Comparison of ENCODE assay signal across 11 mouse cellular contexts in the genomic region with DNA sequence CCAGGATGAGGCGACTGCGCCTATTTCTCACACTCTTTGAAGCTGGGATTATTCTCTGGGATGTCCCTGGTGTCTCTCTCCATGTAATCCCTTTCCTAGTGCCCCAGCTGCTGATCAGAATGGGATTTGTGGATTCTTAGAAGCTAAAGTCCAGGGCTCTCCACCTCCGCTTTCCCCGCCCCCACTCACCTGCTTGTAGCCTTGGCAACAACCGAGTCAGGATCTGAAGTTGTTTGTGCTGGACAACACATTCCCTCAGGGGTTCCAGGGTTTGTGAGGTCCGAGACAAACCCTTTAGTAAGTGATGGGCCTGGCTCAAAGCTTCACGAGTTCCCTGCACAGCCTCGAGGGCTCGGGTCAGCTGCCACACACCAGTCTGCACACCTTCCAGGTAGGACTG. TPM values are rescaled to one million over a fixed set of nuclear protein-coding genes. Genes with fewer than 3 reads are reported as not detected.
DNase-seq lines count a peak whose midpoint lies in the region; ATAC-seq and TF ChIP-seq lines count a peak whose summit lies in the region.
"Had no signal": no experiment of that assay in that cellular context is flagged by ENCODE, and none has a peak within 500 bp of the region (broad histone marks: within the 10 kb centered on the region; RNA-seq: fewer than 3 reads in every experiment).

No protein-coding gene starts in this region.

- peak overlapping the region; percentile 1 for H3K27ac ChIP-seq in cerebellum, adult 2 months (ENCODE audit: insufficient read depth, low read length)
- H3K27ac ChIP-seq in kidney, embryonic 14.5 days (ENCODE audit: low read depth, low read length), result no peak overlapping the region
- no peak overlapping the region for H3K27ac ChIP-seq in stomach, embryonic 15.5 days
- H3K27ac ChIP-seq in stomach, postnatal 0 days (replicated peaks), result no peak overlapping the region
- H3K27ac ChIP-seq: forebrain, embryonic 12.5 days had no signal

- no peak for DNase-seq in cerebellum, adult 2 months
- DNase-seq in cerebellum, adult 9-11 months, result no peak
- DNase-seq in kidney, adult 18-20 months, result no peak
- no peak for DNase-seq in stomach, postnatal 0 days (ENCODE audit: low spot score)
- DNase-seq in adrenal gland, adult 18-20 months (ENCODE audit: low spot score in 2 of 2), result no peak
- no peak for DNase-seq in thymus, adult 18-20 months

- H3K9ac ChIP-seq in kidney, embryonic 14.5 days (ENCODE audit: low read depth, low read length), result no peak overlapping the region
- H3K9ac ChIP-seq in stomach, embryonic 15.5 days, result no peak overlapping the region
- no peak overlapping the region for H3K9ac ChIP-seq in stomach, postnatal 0 days (ENCODE audit: low read length)
- H3K9ac ChIP-seq: forebrain, embryonic 12.5 days had no signal

- no peak overlapping the region for H3K4me3 ChIP-seq in cerebellum, adult 2 months (replicated peaks; ENCODE audit: insufficient read depth, low read depth, low read length)
- 0 out of 2 replicates have a peak overlapping the region, but pooled peaks have one; percentile 16 for H3K4me3 ChIP-seq in kidney, embryonic 14.5 days (ENCODE audit: low read length)
- H3K4me3 ChIP-seq in stomach, embryonic 15.5 days (replicated peaks), result peak overlapping the region; percentile 6; the same call in 1 of the 2 replicates
- no peak overlapping the region for H3K4me3 ChIP-seq in stomach, postnatal 0 days (ENCODE audit: low read depth, low read length)
- H3K4me3 ChIP-seq: forebrain, embryonic 12.5 days had no signal

- peak overlapping the region; percentile 29; the same call in 1 of the 2 replicates for H3K4me2 ChIP-seq in kidney, embryonic 14.5 days (replicated peaks; ENCODE audit: low read depth, low read length)
- no peak overlapping the region for H3K4me2 ChIP-seq in stomach, embryonic 15.5 days
- no peak overlapping the region for H3K4me2 ChIP-seq in stomach, postnatal 0 days (replicated peaks; ENCODE audit: low read depth)
- H3K4me2 ChIP-seq: forebrain, embryonic 12.5 days had no signal

- TF ChIP-seq EP300 in stomach, postnatal 0 days (optimal IDR thresholded peaks at IDR 0.05), result no peak

- ATAC-seq in kidney, embryonic 14.5 days (ENCODE audit: low FRiP score, low TSS enrichment), result no peak
- no peak for ATAC-seq in stomach, embryonic 15.5 days (ENCODE audit: insufficient read depth, low FRiP score, low read depth)
- no peak for ATAC-seq in stomach, postnatal 0 days (ENCODE audit: low FRiP score, low TSS enrichment)
- ATAC-seq: Patski had no signal

- 68% methylated on average over 9 of the region's 9 CpGs for WGBS in cerebellum, adult 2 months
- WGBS in kidney, embryonic 14.5 days, result 72% methylated on average over 9 of the region's 9 CpGs
- WGBS in stomach, embryonic 15.5 days, result 65% methylated on average over 9 of the region's 9 CpGs
- 63% methylated on average over 9 of the region's 9 CpGs for WGBS in stomach, postnatal 0 days

- H3K9me3 ChIP-seq in kidney, embryonic 14.5 days (ENCODE audit: control insufficient read depth, low read length), result no peaks in the 10 kb centered on the region
- no peaks in the 10 kb centered on the region for H3K9me3 ChIP-seq in stomach, embryonic 15.5 days
- no peaks in the 10 kb centered on the region for H3K9me3 ChIP-seq in stomach, postnatal 0 days (ENCODE audit: control insufficient read depth, low read length)
- H3K9me3 ChIP-seq: forebrain, embryonic 12.5 days had no signal

- TF ChIP-seq CTCF in cerebellum, adult 2 months (IDR thresholded peaks at IDR 0.05; ENCODE audit: borderline replicate concordance, insufficient read depth, low read depth, low read length), result no peak
- no peak for TF ChIP-seq CTCF in stomach, postnatal 0 days (IDR thresholded peaks at IDR 0.05; ENCODE audit: low read depth)

- TF ChIP-seq POLR2A in cerebellum, adult 2 months (IDR thresholded peaks at IDR 0.05; ENCODE audit: borderline replicate concordance, insufficient read depth, low read length), result no peak

- no peaks in the 10 kb centered on the region for H3K27me3 ChIP-seq in cerebellum, adult 2 months (ENCODE audit: control insufficient read depth, insufficient read depth, low read length)
- H3K27me3 ChIP-seq in kidney, embryonic 14.5 days (ENCODE audit: control insufficient read depth, insufficient read depth, low read length), result peaks cover 9% of the 10 kb centered on the region; the same call in 1 of the 2 replicates
- peaks cover 10% of the 10 kb centered on the region for H3K27me3 ChIP-seq in stomach, embryonic 15.5 days (replicated peaks)
- no peaks in the 10 kb centered on the region for H3K27me3 ChIP-seq in stomach, postnatal 0 days (ENCODE audit: control insufficient read depth, insufficient read depth, low read length)
- H3K27me3 ChIP-seq: Patski had no signal

- peaks cover 40% of the 10 kb centered on the region for H3K4me1 ChIP-seq in cerebellum, adult 2 months (ENCODE audit: control insufficient read depth, insufficient read depth, low read length)
- H3K4me1 ChIP-seq in kidney, embryonic 14.5 days (ENCODE audit: control insufficient read depth, insufficient read depth, low read length), result peaks cover 22% of the 10 kb centered on the region
- H3K4me1 ChIP-seq in stomach, embryonic 15.5 days, result peaks cover 30% of the 10 kb centered on the region
- peaks cover 9% of the 10 kb centered on the region for H3K4me1 ChIP-seq in stomach, postnatal 0 days (replicated peaks; ENCODE audit: control insufficient read depth, insufficient read depth)

- peaks cover 11% of the 10 kb centered on the region for H3K36me3 ChIP-seq in kidney, embryonic 14.5 days (ENCODE audit: control insufficient read depth, insufficient read depth, low read length)
- H3K36me3 ChIP-seq in stomach, embryonic 15.5 days, result peaks cover 1% of the 10 kb centered on the region
- peaks cover 3% of the 10 kb centered on the region; the same call in 1 of the 2 replicates for H3K36me3 ChIP-seq in stomach, postnatal 0 days (ENCODE audit: control insufficient read depth, insufficient read depth, low read length)

RNA-seq across cellular contexts. Expression of gene Exoc3l, which starts 1.1 kb away (rescaled TPM):
- polyA plus RNA-seq in cerebellum, adult 2 months (2012; rRNA removed), result 17.0 and 20.0 TPM in 2 replicates
- polyA plus RNA-seq in kidney, embryonic 14.5 days (2014; fragmentation: Nextera tagmentation; extraction: Ambion mirVana), result 13.1 and 17.8 TPM in 2 replicates
- polyA plus RNA-seq in stomach, embryonic 15.5 days (2015; fragmentation: Nextera tagmentation; extraction: Ambion mirVana), result 10.4 and 10.9 TPM in 2 replicates
- polyA plus RNA-seq in stomach, postnatal 0 days (2015; fragmentation: Nextera tagmentation; extraction: Ambion mirVana), result 3.4 and 3.7 TPM in 2 replicates
- total RNA-seq in adrenal gland, adult 18-20 months (2021), result 10 to 100 TPM; 15.6 to 17.2 TPM

RNA-seq across cellular contexts. Expression of gene E2f4, which starts 2.7 kb away (rescaled TPM):
- polyA plus RNA-seq in cerebellum, adult 2 months (2012; rRNA removed), result 81.6 and 91.5 TPM in 2 replicates
- 103 and 117 TPM in 2 replicates for polyA plus RNA-seq in kidney, embryonic 14.5 days (2014; fragmentation: Nextera tagmentation; extraction: Ambion mirVana)
- 80.4 and 83.1 TPM in 2 replicates for polyA plus RNA-seq in stomach, embryonic 15.5 days (2015; fragmentation: Nextera tagmentation; extraction: Ambion mirVana)
- 31.0 and 38.5 TPM in 2 replicates for polyA plus RNA-seq in stomach, postnatal 0 days (2015; fragmentation: Nextera tagmentation; extraction: Ambion mirVana)
- 10 to 100 TPM; 43.2 to 44.9 TPM for total RNA-seq in adrenal gland, adult 18-20 months (2021)

RNA-seq across cellular contexts. Expression of gene 4931428F04Rik, which starts 5.1 kb away (rescaled TPM):
- polyA plus RNA-seq in cerebellum, adult 2 months (2012; rRNA removed), result 25.1 and 27.4 TPM in 2 replicates
- polyA plus RNA-seq in kidney, embryonic 14.5 days (2014; fragmentation: Nextera tagmentation; extraction: Ambion mirVana), result 4.3 and 10.4 TPM in 2 replicates
- 9.1 and 10.7 TPM in 2 replicates for polyA plus RNA-seq in stomach, embryonic 15.5 days (2015; fragmentation: Nextera tagmentation; extraction: Ambion mirVana)
- 1.9 and 3.0 TPM in 2 replicates for polyA plus RNA-seq in stomach, postnatal 0 days (2015; fragmentation: Nextera tagmentation; extraction: Ambion mirVana)
- total RNA-seq in adrenal gland, adult 18-20 months (2021), result 1 to 10 TPM; 2.2 to 2.8 TPM

RNA-seq across cellular contexts. Expression of gene Elmo3, which starts 10.6 kb away (rescaled TPM):
- 12.4 and 15.2 TPM in 2 replicates for polyA plus RNA-seq in cerebellum, adult 2 months (2012; rRNA removed)
- 6.1 and 9.4 TPM in 2 replicates for polyA plus RNA-seq in kidney, embryonic 14.5 days (2014; fragmentation: Nextera tagmentation; extraction: Ambion mirVana)
- 15.9 and 17.1 TPM in 2 replicates for polyA plus RNA-seq in stomach, embryonic 15.5 days (2015; fragmentation: Nextera tagmentation; extraction: Ambion mirVana)
- 17.1 and 19.9 TPM in 2 replicates for polyA plus RNA-seq in stomach, postnatal 0 days (2015; fragmentation: Nextera tagmentation; extraction: Ambion mirVana)
- total RNA-seq in adrenal gland, adult 18-20 months (2021), result 1 to 10 TPM; 4.5 to 6.9 TPM

RNA-seq across cellular contexts. Expression of gene Nol3, which starts 18.8 kb away (rescaled TPM):
- 8.8 and 10.4 TPM in 2 replicates for polyA plus RNA-seq in cerebellum, adult 2 months (2012; rRNA removed)
- polyA plus RNA-seq in kidney, embryonic 14.5 days (2014; fragmentation: Nextera tagmentation; extraction: Ambion mirVana), result 0.85 and 1.1 TPM in 2 replicates
- 1.4 and 1.7 TPM in 2 replicates for polyA plus RNA-seq in stomach, embryonic 15.5 days (2015; fragmentation: Nextera tagmentation; extraction: Ambion mirVana)
- polyA plus RNA-seq in stomach, postnatal 0 days (2015; fragmentation: Nextera tagmentation; extraction: Ambion mirVana), result 1.2 and 1.4 TPM in 2 replicates
- total RNA-seq in adrenal gland, adult 18-20 months (2021), result 10 to 100 TPM in 1 of 2 experiments, 1 to 10 TPM in 1; 6.7 to 20.3 TPM
- total RNA-seq: granulocyte monocyte progenitor cell, adult 5-6 weeks had no signal

Comparison
In these comparisons a context has a peak if more than half of its experiments do, and no peak if none do; other contexts are left out.
1. H3K4me3 ChIP-seq: peak in kidney, embryonic 14.5 days (single experiment) and stomach, embryonic 15.5 days (single experiment); none in cerebellum, adult 2 months (single experiment) and stomach, postnatal 0 days (single experiment).